Mouse (Mus musculus) megakaryocyte progenitor cell, adult 5-6 weeks (primary cell): ENCODE results near the gene Cbfa2t2. TPM values are rescaled to one million over a fixed set of nuclear protein-coding genes. Genes with fewer than 3 reads are reported as not detected.

Experiments used
- total RNA-seq, 2 experiments: library from RNA; stranded (forward) in 1 of 2; stranded (reverse) in 1 of 2; fragments of 157-497, 149-512 nt in 1 of 2; fragments of 200-1000 nt in 1 of 2; gene quantifications; 2 replicates each; pipeline versions ENCODE4 v1.2.3 to v1.2.4; 2015 to 2017

The Cbfa2t2 gene
- total RNA-seq, 2 experiments from 2014 or later: 10.1 to 23.3 TPM

Other genes starting within 250 kb of the Cbfa2t2 start
- not detected in 2 replicates for gene Bpifb1, start 245.7 kb upstream of the Cbfa2t2 start, total RNA-seq (2015)
- not detected in 2 replicates for gene Bpifb1, start 245.7 kb upstream of the Cbfa2t2 start, total RNA-seq (2017)
- gene Bpifb5, start 212.7 kb upstream of the Cbfa2t2 start, total RNA-seq (2015): not detected in 2 replicates
- 0.42 TPM in 1 of 2 replicates, not detected in the other for gene Bpifb5, start 212.7 kb upstream of the Cbfa2t2 start, total RNA-seq (2017)
- not detected in 2 replicates for gene Bpifb9a, start 178.6 kb upstream of the Cbfa2t2 start, total RNA-seq (2015)
- not detected in 2 replicates for gene Bpifb9a, start 178.6 kb upstream of the Cbfa2t2 start, total RNA-seq (2017)
- not detected in 2 replicates for gene Bpifb9b, start 129.3 kb upstream of the Cbfa2t2 start, total RNA-seq (2015)
- gene Bpifb9b, start 129.3 kb upstream of the Cbfa2t2 start, total RNA-seq (2017): not detected in 2 replicates
- gene Cdk5rap1, start 63.5 kb upstream of the Cbfa2t2 start, total RNA-seq (2015): 12.3 and 15.8 TPM in 2 replicates
- gene Cdk5rap1, start 63.5 kb upstream of the Cbfa2t2 start, total RNA-seq (2017): 13.8 and 16.4 TPM in 2 replicates
- not detected in 2 replicates for gene Snta1, start 28.4 kb upstream of the Cbfa2t2 start, total RNA-seq (2015)
- 0.12 and 0.24 TPM in 2 replicates for gene Snta1, start 28.4 kb upstream of the Cbfa2t2 start, total RNA-seq (2017)
- not detected in 2 replicates for gene 1700003F12Rik, start 110.6 kb downstream of the Cbfa2t2 start, total RNA-seq (2015)
- not detected in 2 replicates for gene 1700003F12Rik, start 110.6 kb downstream of the Cbfa2t2 start, total RNA-seq (2017)
- gene Actl10, start 115.3 kb downstream of the Cbfa2t2 start, total RNA-seq (2015): not detected in 2 replicates
- gene Actl10, start 115.3 kb downstream of the Cbfa2t2 start, total RNA-seq (2017): 0.27 TPM in 1 of 2 replicates, not detected in the other
- 1.4 and 3.9 TPM in 2 replicates for gene Necab3, start 122.4 kb downstream of the Cbfa2t2 start, total RNA-seq (2015)
- 1.3 and 1.7 TPM in 2 replicates for gene Necab3, start 122.4 kb downstream of the Cbfa2t2 start, total RNA-seq (2017)
- gene E2f1, start 133.4 kb downstream of the Cbfa2t2 start, total RNA-seq (2015): 21.2 and 23.7 TPM in 2 replicates
- 14.1 and 14.2 TPM in 2 replicates for gene E2f1, start 133.4 kb downstream of the Cbfa2t2 start, total RNA-seq (2017)
- 14.6 and 14.9 TPM in 2 replicates for gene Pxmp4, start 167.2 kb downstream of the Cbfa2t2 start, total RNA-seq (2015)
- gene Pxmp4, start 167.2 kb downstream of the Cbfa2t2 start, total RNA-seq (2017): 9.2 and 10.7 TPM in 2 replicates
- gene Zfp341, start 176.8 kb downstream of the Cbfa2t2 start, total RNA-seq (2015): 3.3 and 4.0 TPM in 2 replicates
- gene Zfp341, start 176.8 kb downstream of the Cbfa2t2 start, total RNA-seq (2017): 1.2 and 2.3 TPM in 2 replicates
- gene 4930519P11Rik, start 177.0 kb downstream of the Cbfa2t2 start, total RNA-seq (2015): 0.54 TPM in 1 of 2 replicates, not detected in the other
- not detected in 2 replicates for gene 4930519P11Rik, start 177.0 kb downstream of the Cbfa2t2 start, total RNA-seq (2017)
- gene Chmp4b, start 215.2 kb downstream of the Cbfa2t2 start, total RNA-seq (2015): 81.2 and 89.4 TPM in 2 replicates
- 103 and 120 TPM in 2 replicates for gene Chmp4b, start 215.2 kb downstream of the Cbfa2t2 start, total RNA-seq (2017)